Mouse (Mus musculus) central nervous system, embryonic 11.5 days (tissue): ENCODE measurements around the gene Pofut1. TPM values are rescaled to one million over a fixed set of nuclear protein-coding genes. Genes with fewer than 3 reads are reported as not detected.

ENCODE experiments used
- polyA plus RNA-seq: library from polyadenylated mRNA; depleted of rRNA; stranded (reverse); fragments of >200 nt; gene quantifications from 2 replicates; pipeline ENCODE4 v1.2.3, GENCODE M21; 2012; rRNA removed

Pofut1 gene
- 21.0 and 27.1 TPM in 2 replicates for polyA plus RNA-seq

GRCm38 (mm10) chr2:153241250-153242014 is at the start of gene Pofut1, which contains the start of gene Plagl2:
TSS of gene Pofut1 (plus strand) at chr2:153241533.
TSS of gene Plagl2 (minus strand) at chr2:153241426.

GRCm38 (mm10) chr2:153224946-153225594 is 16.3 kb upstream of the Pofut1 start, which contains the start of gene Tspyl3:
TSS of gene Tspyl3 (minus strand) at chr2:153225441.

GRCm38 (mm10) chr2:153290938-153291928 is 49.9 kb downstream of the Pofut1 start, which contains the start of gene Kif3b:
TSS of gene Kif3b (plus strand) at chr2:153291413.

Other genes with a start within 250 kb of the Pofut1 start
- 90.3 and 94.6 TPM in 2 replicates for gene Pdrg1, start 226.1 kb upstream of the Pofut1 start, polyA plus RNA-seq
- gene Xkr7, start 209.7 kb upstream of the Pofut1 start, polyA plus RNA-seq = 3.6 and 3.8 TPM in 2 replicates
- gene Ccm2l, start 175.6 kb upstream of the Pofut1 start, polyA plus RNA-seq = 6.1 and 8.5 TPM in 2 replicates
- 1.5 and 2.2 TPM in 2 replicates for gene Hck, start 133.1 kb upstream of the Pofut1 start, polyA plus RNA-seq
- 32.7 and 50.3 TPM in 2 replicates for gene Tm9sf4, start 80.2 kb upstream of the Pofut1 start, polyA plus RNA-seq
- gene Tspyl3, start 16.1 kb upstream of the Pofut1 start, polyA plus RNA-seq = 6.1 and 8.5 TPM in 2 replicates
- 19.4 and 23.4 TPM in 2 replicates for gene Plagl2, start 107 bp upstream of the Pofut1 start, polyA plus RNA-seq
- gene Kif3b, start 49.9 kb downstream of the Pofut1 start, polyA plus RNA-seq = 18.0 and 23.2 TPM in 2 replicates
- gene Asxl1, start 104.3 kb downstream of the Pofut1 start, polyA plus RNA-seq = 31.1 and 39.3 TPM in 2 replicates